Mouse (Mus musculus): ENCODE results near the gene Prr19. TPM values are rescaled to one million over a fixed set of nuclear protein-coding genes. Genes with fewer than 3 reads are reported as not detected.

Gene Prr19
- total RNA-seq (2023), result under 1 TPM in 1 of 2 experiments, not detected in 1; 0.44 TPM

GRCm38 (mm10) chr7:25301063-25301462, at the start of gene Prr19:
Gene Prr19, plus strand, starts transcription at chr7:25301411.

GRCm38 (mm10) chr7:25267301-25267750, 33.9 kb upstream of the Prr19 start, which contains the start of gene Cic:
Gene Cic, plus strand, starts transcription at chr7:25267704.

GRCm38 (mm10) chr7:25297454-25298325, 3.5 kb upstream of the Prr19 start, which contains the start of gene Pafah1b3:
Gene Pafah1b3, minus strand, starts transcription at chr7:25297986.

GRCm38 (mm10) chr7:25305956-25306613, 4.9 kb downstream of the Prr19 start, which contains the start of gene Tmem145:
Gene Tmem145, plus strand, starts transcription at chr7:25306106.

GRCm38 (mm10) chr7:25316532-25317445, 15.6 kb downstream of the Prr19 start, which contains the start of gene Megf8:
Gene Megf8, plus strand, starts transcription at chr7:25317164.

Other genes starting within 250 kb of the Prr19 start
- 1 to 10 TPM; 2.7 to 3.4 TPM for gene Grik5, start 229.1 kb upstream of the Prr19 start, total RNA-seq (2023)
- gene Zfp574, start 228.8 kb upstream of the Prr19 start, total RNA-seq (2023), result 10 to 100 TPM; 18.7 to 20.9 TPM
- gene Pou2f2, start 121.7 kb upstream of the Prr19 start, total RNA-seq (2023), result 100 to 1,000 TPM; 211 to 226 TPM
- 10 to 100 TPM; 72.0 to 99.0 TPM for gene Dedd2, start 80.8 kb upstream of the Prr19 start, total RNA-seq (2023)
- 10 to 100 TPM; 15.8 to 18.2 TPM for gene Zfp526, start 80.0 kb upstream of the Prr19 start, total RNA-seq (2023)
- gene Gsk3a, start 63.6 kb upstream of the Prr19 start, total RNA-seq (2023), result 10 to 100 TPM; 90.4 to 94.6 TPM
- gene Erf, start 50.6 kb upstream of the Prr19 start, total RNA-seq (2023), result 10 to 100 TPM; 19.0 to 23.4 TPM
- gene Cic, start 33.7 kb upstream of the Prr19 start, total RNA-seq (2023), result 100 to 1,000 TPM; 334 to 343 TPM
- gene Pafah1b3, start 3.4 kb upstream of the Prr19 start, total RNA-seq (2023), result 10 to 100 TPM; 56.9 to 65.6 TPM
- not detected for gene Tmem145, start 4.7 kb downstream of the Prr19 start, total RNA-seq (2023)
- gene Megf8, start 15.8 kb downstream of the Prr19 start, total RNA-seq (2023), result 1 to 10 TPM; 1.6 to 2.5 TPM
- not detected for gene Cnfn, start 68.3 kb downstream of the Prr19 start, total RNA-seq (2023)
- 10 to 100 TPM; 36.6 to 43.5 TPM for gene Lipe, start 97.3 kb downstream of the Prr19 start, total RNA-seq (2023)
- gene Cxcl17, start 111.5 kb downstream of the Prr19 start, total RNA-seq (2023), result not detected
- gene Ceacam1, start 176.2 kb downstream of the Prr19 start, total RNA-seq (2023), result 10 to 100 TPM; 61.2 to 62.6 TPM
- 10 to 100 TPM; 10.9 to 13.3 TPM for gene Ceacam2, start 238.4 kb downstream of the Prr19 start, total RNA-seq (2023)

All from B cell, adult 67 days (primary cell).